Mouse (Mus musculus) liver, adult 2 months (tissue): Measurements from ENCODE around the gene Mga.

Experiments used
- CTCF ChIP-seq: fragments of 200-500 bp; IDR thresholded peaks from 2 replicates; pipeline ENCODE4 v1.5.1; 2011; ENCODE audit warnings: low read depth, low read length, control low read depth
- POLR2A ChIP-seq: fragments of 200-500 bp; IDR thresholded peaks from 2 replicates; pipeline ENCODE4 v1.6.1; 2011; ENCODE audit warnings: low read length, control low read depth; ENCODE audit not compliant: insufficient read depth; ENCODE audit errors: extremely low read depth

DNA sequence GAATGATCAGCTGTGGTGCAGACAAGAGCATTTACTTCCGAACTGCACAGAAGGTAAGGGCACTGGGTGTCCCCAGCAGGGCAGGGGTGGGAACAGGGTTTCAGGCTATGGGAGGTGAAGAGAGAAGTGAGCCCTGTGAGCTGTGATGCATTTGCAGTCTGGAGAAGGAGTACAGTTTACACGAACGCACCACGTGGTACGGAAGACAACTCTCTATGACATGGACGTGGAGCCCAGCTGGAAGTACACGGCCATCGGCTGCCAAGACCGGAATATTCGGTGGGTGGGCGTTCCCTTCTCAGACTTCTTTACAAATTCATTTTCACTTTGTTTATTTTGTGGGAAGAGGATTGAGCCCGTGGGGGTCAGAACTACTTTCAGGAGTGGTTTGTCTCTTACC lies 120.6 kb downstream of the Mga start:
- no peak for TF ChIP-seq CTCF
- TF ChIP-seq POLR2A = no peak
